ENCODE assay signal across 10 mouse cellular contexts in the genomic region with DNA sequence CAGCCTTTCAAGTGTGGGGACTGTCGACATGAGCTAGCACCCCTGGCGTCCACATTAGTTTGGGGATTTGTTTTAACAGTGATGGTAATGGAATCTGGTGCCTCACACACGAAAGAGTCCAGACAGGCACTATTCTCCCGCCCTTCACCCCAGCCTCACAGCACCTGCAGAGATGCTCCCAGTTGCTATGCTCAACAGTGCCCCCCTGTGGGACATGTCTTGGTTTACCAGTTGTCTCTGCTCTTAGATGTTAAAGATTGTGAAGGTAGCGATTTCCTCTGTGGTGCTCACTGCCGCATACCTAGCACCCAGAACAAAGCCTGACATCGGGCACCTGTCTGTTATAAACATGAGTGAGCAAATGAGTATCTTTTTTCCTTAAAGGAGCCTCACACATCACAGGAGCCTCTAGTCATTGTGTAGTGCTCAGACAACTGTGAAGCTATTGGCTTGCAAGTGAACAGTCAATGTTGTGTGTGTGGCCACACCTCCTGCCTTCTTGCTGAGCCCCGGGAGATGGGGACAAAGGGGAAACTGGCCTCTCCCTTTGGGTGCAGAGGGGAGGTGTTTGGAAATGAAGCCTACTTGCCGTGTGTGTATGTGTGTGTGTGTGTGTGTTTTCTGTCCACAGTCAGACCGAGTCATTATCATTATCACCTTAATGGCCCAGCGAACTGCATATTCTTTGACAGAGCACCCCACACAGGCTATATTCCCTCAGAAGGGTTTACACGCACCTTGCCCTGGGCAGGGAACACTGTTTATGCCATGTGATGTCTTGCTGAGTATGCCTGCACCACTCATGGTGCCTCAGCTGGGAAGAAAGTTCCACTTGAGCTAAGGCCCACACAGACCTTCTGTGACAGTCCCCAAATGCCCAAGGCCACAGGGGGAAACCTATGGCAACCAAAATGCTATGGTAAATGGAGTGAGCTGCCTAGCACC. TPM values are rescaled to one million over a fixed set of nuclear protein-coding genes. Genes with fewer than 3 reads are reported as not detected.
DNase-seq lines count a peak whose midpoint lies in the region; TF ChIP-seq lines count a peak whose summit lies in the region.
"Had no signal": no experiment of that assay in that cellular context is flagged by ENCODE, and none has a peak within 500 bp of the region (broad histone marks: within the 10 kb centered on the region; RNA-seq: fewer than 3 reads in every experiment).

No protein-coding gene starts in this region.

- no peak for TF ChIP-seq POLR2A in lung, adult 2 months (IDR thresholded peaks at IDR 0.05; ENCODE audit: borderline replicate concordance, extremely low read depth, low read depth, low read length)
- TF ChIP-seq POLR2A in cerebellum, adult 2 months (IDR thresholded peaks at IDR 0.05; ENCODE audit: borderline replicate concordance, insufficient read depth, low read length), result no peak

- H3K4me1 ChIP-seq in lung, adult 2 months (ENCODE audit: control insufficient read depth, insufficient read depth, low read length), result no peaks in the 10 kb centered on the region
- H3K4me1 ChIP-seq in cerebellum, adult 2 months (ENCODE audit: control insufficient read depth, insufficient read depth, low read length), result no peaks in the 10 kb centered on the region
- H3K4me1 ChIP-seq: stomach, embryonic 15.5 days had no signal

- no peak overlapping the region for H3K4me3 ChIP-seq in lung, adult 2 months (replicated peaks; ENCODE audit: extremely low read depth, low read depth, low read length)
- H3K4me3 ChIP-seq in cerebellum, adult 2 months (replicated peaks; ENCODE audit: insufficient read depth, low read depth, low read length), result no peak overlapping the region
- H3K4me3 ChIP-seq: stomach, embryonic 15.5 days had no signal

- 66% methylated on average over 12 of the region's 12 CpGs for WGBS in lung, adult 2 months
- 69% methylated on average over 12 of the region's 12 CpGs for WGBS in cerebellum, adult 2 months

- peak; percentile 20 for DNase-seq in lung, postnatal 14 days
- DNase-seq in lung, adult 2 months, result no peak
- DNase-seq in R1 (ENCODE audit: low read depth, low spot score), result peak; percentile 71
- DNase-seq in c-Kit-positive CD71-positive TER-119-positive erythroid progenitor cells, embryonic 14.5 days (ENCODE audit: low spot score), result peak; percentile 37
- peak; percentile 59 to 64 for DNase-seq in natural killer cell, adult 2 months (ENCODE audit: low spot score in 2 of 2)
- DNase-seq in heart, adult 8-10 months (ENCODE audit: low spot score), result no peak
- no peak for DNase-seq in cerebellum, adult 2 months
- no peak for DNase-seq in frontal cortex, postnatal 14 days (ENCODE audit: low spot score in 2 of 2)

- H3K27me3 ChIP-seq in cerebellum, adult 2 months (ENCODE audit: control insufficient read depth, insufficient read depth, low read length), result no peaks in the 10 kb centered on the region
- H3K27me3 ChIP-seq: stomach, embryonic 15.5 days had no signal

- no peak for TF ChIP-seq CTCF in lung, adult 2 months (IDR thresholded peaks at IDR 0.05; ENCODE audit: insufficient read depth, low read length)
- TF ChIP-seq CTCF in cerebellum, adult 2 months (IDR thresholded peaks at IDR 0.05; ENCODE audit: borderline replicate concordance, insufficient read depth, low read depth, low read length), result no peak; the same call in 1 of the 2 replicates

- no peak overlapping the region for H3K27ac ChIP-seq in cerebellum, adult 2 months (ENCODE audit: insufficient read depth, low read length)
- H3K27ac ChIP-seq: stomach, embryonic 15.5 days had no signal

RNA-seq across cellular contexts. Expression of a gene that starts 28.8 kb away (rescaled TPM):
- 0.06 and 0.12 TPM in 2 replicates for polyA plus RNA-seq in lung, adult 2 months (2012; rRNA removed)
- under 1 TPM in 2 of 4 experiments, not detected in 2; 0.03 to 0.17 TPM for total RNA-seq in heart, adult 8-10 months (2022)
- polyA plus RNA-seq in cerebellum, adult 2 months (2012; rRNA removed), result 0.02 and 0.06 TPM in 2 replicates
- polyA plus RNA-seq: lung, embryonic 16.5 days had no signal

RNA-seq across cellular contexts. Expression of a gene that starts 42.2 kb away (rescaled TPM):
- 0.34 TPM in 1 of 2 replicates, not detected in the other for polyA plus RNA-seq in lung, adult 2 months (2012; rRNA removed)
- total RNA-seq in heart, adult 8-10 months (2022), result not detected
- 0.07 and 0.08 TPM in 2 replicates for polyA plus RNA-seq in cerebellum, adult 2 months (2012; rRNA removed)

Comparison
In these comparisons a context has a peak if more than half of its experiments do, and no peak if none do; other contexts are left out.
1. DNase-seq: peak in lung, postnatal 14 days (single experiment), R1 (single experiment), c-Kit-positive CD71-positive TER-119-positive erythroid progenitor cells, embryonic 14.5 days (single experiment) and natural killer cell, adult 2 months (2 of 2); none in lung, adult 2 months (single experiment), heart, adult 8-10 months (single experiment), cerebellum, adult 2 months (0 of 2) and frontal cortex, postnatal 14 days (0 of 2).